In genomic region chr19:30554467-30554881, GRCm38 (mm10) we compare ENCODE assay signal across 8 mouse cellular contexts. TPM values are rescaled to one million over a fixed set of nuclear protein-coding genes. Genes with fewer than 3 reads are reported as not detected.
DNase-seq lines count a peak whose midpoint lies in the region; ATAC-seq lines count a peak whose summit lies in the region.

No protein-coding gene starts in this region.

- WGBS in intestine, embryonic 14.5 days, result 0% methylated on average over 12 of the region's 12 CpGs

- H3K9me3 ChIP-seq in intestine, embryonic 14.5 days (ENCODE audit: control insufficient read depth, low read length), result no peaks in the 10 kb centered on the region

- H3K27ac ChIP-seq in intestine, embryonic 14.5 days (ENCODE audit: low read depth), result no peak overlapping the region

- peak overlapping the region; percentile 58 for H3K4me2 ChIP-seq in intestine, embryonic 14.5 days (ENCODE audit: low read length)

- intact Hi-C loops in left cerebral cortex, postnatal 10 days (cut with DNase I), result loop anchor here (2.0 to 10.0 kb wide), 4 partner anchors 127 to 1200 kb away; no protein-coding TSS in a partner anchor

- peak overlapping the region; percentile 20 for H3K4me3 ChIP-seq in intestine, embryonic 14.5 days (ENCODE audit: low read depth, low read length)

- no peaks in the 10 kb centered on the region for H3K36me3 ChIP-seq in intestine, embryonic 14.5 days (ENCODE audit: control insufficient read depth, insufficient read depth, low read length)

- ATAC-seq in intestine, embryonic 14.5 days (replicated peaks; ENCODE audit: low FRiP score, low TSS enrichment, low read depth), result peak; percentile 62; the same call in 1 of the 2 replicates
- peak; percentile 74 for ATAC-seq in megakaryocyte progenitor cell, adult 5-6 weeks (replicated peaks; ENCODE audit: poor library complexity)

- peaks cover 29% of the 10 kb centered on the region for H3K27me3 ChIP-seq in intestine, embryonic 14.5 days (replicated peaks; ENCODE audit: control insufficient read depth, insufficient read depth, low read length)

- H3K9ac ChIP-seq in intestine, embryonic 14.5 days (ENCODE audit: low read length), result 0 out of 2 replicates have a peak overlapping the region, but pooled peaks have one; percentile 16

- H3K4me1 ChIP-seq in intestine, embryonic 14.5 days (replicated peaks; ENCODE audit: control insufficient read depth, insufficient read depth, low read length), result peaks cover 9% of the 10 kb centered on the region; the same call in 1 of the 2 replicates

- DNase-seq in adrenal gland, adult (ENCODE audit: inconsistent age in 2 of 2, low spot score in 1 of 2), result peak; percentile 23 to 87
- DNase-seq in adrenal gland, adult 8-10 months, result no peak
- DNase-seq in cerebellum, postnatal 25 days, result peak; percentile 59 to 79
- peak; percentile 72 to 83 for DNase-seq in frontal cortex, postnatal 36 days (ENCODE audit: low spot score in 2 of 2)
- peak; percentile 92 for DNase-seq in intestine, embryonic 14.5 days (ENCODE audit: low spot score)
- peak; percentile 60 to 66 for DNase-seq in left cerebral cortex, postnatal 10 days (ENCODE audit: extremely low spot score in 1 of 2, low spot score in 2 of 2)
- DNase-seq in skeletal muscle tissue, adult 2 months (ENCODE audit: low read depth, low spot score), result peak; percentile 14

RNA-seq across cellular contexts. Expression of gene Dkk1, which starts 5.0 kb away (rescaled TPM):
- total RNA-seq in adrenal gland, adult 8-10 months (2022), result not detected
- 0.42 and 0.61 TPM in 2 replicates for polyA plus RNA-seq in intestine, embryonic 14.5 days (2014; fragmentation: Nextera tagmentation; extraction: Ambion mirVana)
- under 1 TPM in 1 of 2 experiments, not detected in 1; 0.14 TPM for total RNA-seq in left cerebral cortex, postnatal 10 days (2021)
- not detected in 2 replicates for total RNA-seq in megakaryocyte progenitor cell, adult 5-6 weeks (2015)
- total RNA-seq in megakaryocyte progenitor cell, adult 5-6 weeks (2017), result not detected in 2 replicates
